Mouse (Mus musculus): ENCODE results near the gene Olfr586. TPM values are rescaled to one million over a fixed set of nuclear protein-coding genes. Genes with fewer than 3 reads are reported as not detected.

The Olfr586 gene
- not detected in 2 replicates for polyA plus RNA-seq (2014; fragmentation: Nextera tagmentation; extraction: Ambion mirVana)

DNA sequence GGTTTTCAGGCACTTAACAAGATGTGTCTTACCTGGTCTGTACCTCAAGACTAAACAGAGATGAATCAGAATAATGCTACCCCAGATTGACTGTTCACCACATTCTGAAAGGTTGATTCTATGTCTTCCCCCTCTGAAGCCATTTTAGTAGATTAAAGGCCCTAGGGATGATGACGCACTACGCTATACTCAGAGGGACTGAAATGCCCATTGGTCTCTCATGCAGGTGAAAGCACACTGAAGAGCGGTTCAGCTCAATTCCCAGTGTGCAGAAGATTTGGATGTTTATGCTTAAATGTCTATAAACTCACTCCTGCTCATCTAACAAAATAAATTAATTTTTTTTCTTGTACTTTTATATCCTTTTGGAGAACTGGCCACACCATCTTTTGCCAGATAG lies at the start of gene Olfr586:
Olfr586 (minus strand) TSS at position 101 of the 400 bp plus-strand sequence.
- DNase-seq (ENCODE audit: low spot score) = no peak

DNA sequence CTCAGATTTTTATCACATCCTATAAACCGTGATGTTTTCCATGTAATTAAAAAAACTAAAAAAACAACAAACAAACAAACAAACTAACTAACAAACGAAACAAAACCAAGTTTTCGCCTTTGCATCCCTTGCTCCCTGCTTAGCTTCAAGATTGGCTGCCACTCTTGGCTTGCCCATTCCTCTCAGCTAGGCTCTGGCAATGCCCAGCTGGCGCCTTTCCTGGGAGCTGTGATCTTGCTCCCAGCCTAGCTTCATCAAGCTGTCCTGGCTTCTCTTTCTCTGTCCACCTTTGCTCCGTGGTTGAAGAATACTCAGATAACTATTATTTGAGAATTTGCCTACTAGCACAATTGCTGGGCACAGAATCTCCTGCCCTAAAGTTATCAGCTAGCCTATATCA lies 44.3 kb upstream of the Olfr586 start:
- DNase-seq (ENCODE audit: low spot score) = no peak
- H3K4me1 ChIP-seq (ENCODE audit: control insufficient read depth, insufficient read depth, low read length) = no peaks in the 10 kb centered on the region
- H3K4me2 ChIP-seq (ENCODE audit: low read depth, severe bottlenecking) = no peak overlapping the region
- no peak overlapping the region for H3K4me3 ChIP-seq (ENCODE audit: low read depth, low read length)
- H3K27me3 ChIP-seq (ENCODE audit: control insufficient read depth, insufficient read depth, low read length) = no peaks in the 10 kb centered on the region
- no peak for ATAC-seq (ENCODE audit: insufficient number of reproducible peaks, low FRiP score, low TSS enrichment, low read depth)
- no peaks in the 10 kb centered on the region for H3K36me3 ChIP-seq (ENCODE audit: control insufficient read depth, insufficient read depth, low read length)
- WGBS = 86% methylated on average over 5 of the region's 5 CpGs
- H3K9ac ChIP-seq (ENCODE audit: low read length) = no peak overlapping the region
- H3K27ac ChIP-seq (replicated peaks; ENCODE audit: low read depth, low read length) = no peak overlapping the region
- H3K9me3 ChIP-seq (ENCODE audit: control insufficient read depth, low read length) = no peaks in the 10 kb centered on the region

More for the DNA sequence above, at the start of gene Olfr586:
- WGBS = 96% methylated on average over 3 of the region's 3 CpGs
- no peaks in the 10 kb centered on the region for H3K4me1 ChIP-seq (ENCODE audit: control insufficient read depth, insufficient read depth, low read length)
- no peak within 1 kb of the TSS for H3K9ac ChIP-seq (ENCODE audit: low read length)
- H3K4me3 ChIP-seq (ENCODE audit: low read depth, low read length) = no peak within 1 kb of the TSS
- no peak within 1 kb of the TSS for H3K4me2 ChIP-seq (ENCODE audit: low read depth, severe bottlenecking)
- H3K9me3 ChIP-seq (ENCODE audit: control insufficient read depth, low read length) = no peaks in the 10 kb centered on the region
- ATAC-seq (ENCODE audit: insufficient number of reproducible peaks, low FRiP score, low TSS enrichment, low read depth) = no peak
- no peaks in the 10 kb centered on the region for H3K27me3 ChIP-seq (ENCODE audit: control insufficient read depth, insufficient read depth, low read length)
- no peak within 1 kb of the TSS for H3K27ac ChIP-seq (replicated peaks; ENCODE audit: low read depth, low read length)
- no peaks in the 10 kb centered on the region for H3K36me3 ChIP-seq (ENCODE audit: control insufficient read depth, insufficient read depth, low read length)

- no peak within 1 kb of the TSS for H3K27ac ChIP-seq (replicated peaks; ENCODE audit: low read depth, low read length)
- no peak within 1 kb of the TSS for H3K9ac ChIP-seq (ENCODE audit: low read length)
- WGBS = 67% methylated on average over 2 of the region's 2 CpGs
- no peak within 1 kb of the TSS for H3K4me2 ChIP-seq (ENCODE audit: low read depth, severe bottlenecking)
- ATAC-seq (ENCODE audit: insufficient number of reproducible peaks, low FRiP score, low TSS enrichment, low read depth) (no peak), DNase-seq (ENCODE audit: low spot score) (no peak)
- H3K36me3 ChIP-seq (ENCODE audit: control insufficient read depth, insufficient read depth, low read length) = no peaks in the 10 kb centered on the region
- no peaks in the 10 kb centered on the region for H3K27me3 ChIP-seq (ENCODE audit: control insufficient read depth, insufficient read depth, low read length)
- H3K4me1 ChIP-seq (ENCODE audit: control insufficient read depth, insufficient read depth, low read length) = no peaks in the 10 kb centered on the region
- no peaks in the 10 kb centered on the region for H3K9me3 ChIP-seq (ENCODE audit: control insufficient read depth, low read length)
- H3K4me3 ChIP-seq (ENCODE audit: low read depth, low read length) = no peak within 1 kb of the TSS
These were observed 30.8 kb upstream of the Olfr586 start, which contains the start of gene Olfr589 for GRCm38 (mm10) chr7:103156256-103156655. Olfr589 (minus strand) TSS chr7:103156356.

GRCm38 (mm10) chr7:103140579-103140978 lies 15.1 kb upstream of the Olfr586 start, which contains the start of gene Olfr588-ps1:
Olfr588-ps1 (plus strand) TSS chr7:103140879.
- H3K4me2 ChIP-seq (ENCODE audit: low read depth, severe bottlenecking) = no peak within 1 kb of the TSS
- H3K9ac ChIP-seq (ENCODE audit: low read length) = no peak within 1 kb of the TSS
- no peaks in the 10 kb centered on the region for H3K27me3 ChIP-seq (ENCODE audit: control insufficient read depth, insufficient read depth, low read length)
- ATAC-seq (ENCODE audit: insufficient number of reproducible peaks, low FRiP score, low TSS enrichment, low read depth) (no peak), DNase-seq (ENCODE audit: low spot score) (no peak)
- H3K4me3 ChIP-seq (ENCODE audit: low read depth, low read length) = no peak within 1 kb of the TSS
- no peak within 1 kb of the TSS for H3K27ac ChIP-seq (replicated peaks; ENCODE audit: low read depth, low read length)
- 65% methylated on average over 1 of the region's 1 CpGs for WGBS
- no peaks in the 10 kb centered on the region for H3K36me3 ChIP-seq (ENCODE audit: control insufficient read depth, insufficient read depth, low read length)
- H3K9me3 ChIP-seq (ENCODE audit: control insufficient read depth, low read length) = no peaks in the 10 kb centered on the region
- no peaks in the 10 kb centered on the region for H3K4me1 ChIP-seq (ENCODE audit: control insufficient read depth, insufficient read depth, low read length)

DNA sequence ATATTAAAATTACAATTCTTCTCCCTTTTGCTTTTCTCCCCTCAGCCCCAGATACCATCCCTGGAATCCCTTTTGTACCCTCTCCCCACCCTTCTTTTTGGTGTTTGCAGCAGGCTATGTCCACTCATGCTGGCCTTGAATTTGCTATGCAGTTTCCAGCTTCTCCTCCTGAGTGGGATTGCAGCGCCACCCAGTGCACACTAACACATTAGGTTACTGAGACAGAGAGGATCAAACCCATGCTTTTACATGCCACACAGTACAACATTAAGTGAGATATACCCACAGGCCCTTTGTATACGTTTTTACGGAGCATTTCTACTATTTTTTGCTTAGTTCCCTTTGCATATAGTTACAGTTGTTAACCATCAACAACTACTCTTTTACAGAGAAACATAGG lies 6.0 kb downstream of the Olfr586 start:
- H3K4me1 ChIP-seq (ENCODE audit: control insufficient read depth, insufficient read depth, low read length) = no peaks in the 10 kb centered on the region
- no peaks in the 10 kb centered on the region for H3K36me3 ChIP-seq (ENCODE audit: control insufficient read depth, insufficient read depth, low read length)
- ATAC-seq (ENCODE audit: insufficient number of reproducible peaks, low FRiP score, low TSS enrichment, low read depth) (no peak), DNase-seq (ENCODE audit: low spot score) (no peak)
- H3K4me2 ChIP-seq (ENCODE audit: low read depth, severe bottlenecking) = no peak overlapping the region
- no peaks in the 10 kb centered on the region for H3K27me3 ChIP-seq (ENCODE audit: control insufficient read depth, insufficient read depth, low read length)
- no peaks in the 10 kb centered on the region for H3K9me3 ChIP-seq (ENCODE audit: control insufficient read depth, low read length)
- no peak overlapping the region for H3K27ac ChIP-seq (replicated peaks; ENCODE audit: low read depth, low read length)
- WGBS = 46% methylated on average over 3 of the region's 3 CpGs
- H3K9ac ChIP-seq (ENCODE audit: low read length) = no peak overlapping the region
- H3K4me3 ChIP-seq (ENCODE audit: low read depth, low read length) = no peak overlapping the region

- no peaks in the 10 kb centered on the region for H3K27me3 ChIP-seq (ENCODE audit: control insufficient read depth, insufficient read depth, low read length)
- H3K4me2 ChIP-seq (ENCODE audit: low read depth, severe bottlenecking) = no peak within 1 kb of the TSS
- no peaks in the 10 kb centered on the region for H3K4me1 ChIP-seq (ENCODE audit: control insufficient read depth, insufficient read depth, low read length)
- no peak for DNase-seq (ENCODE audit: low spot score)
- no peaks in the 10 kb centered on the region for H3K36me3 ChIP-seq (ENCODE audit: control insufficient read depth, insufficient read depth, low read length)
- WGBS = 79% methylated on average over 1 of the region's 1 CpGs
- no peaks in the 10 kb centered on the region for H3K9me3 ChIP-seq (ENCODE audit: control insufficient read depth, low read length)
- H3K27ac ChIP-seq (replicated peaks; ENCODE audit: low read depth, low read length) = no peak within 1 kb of the TSS
- no peak within 1 kb of the TSS for H3K4me3 ChIP-seq (ENCODE audit: low read depth, low read length)
- no peak for ATAC-seq (ENCODE audit: insufficient number of reproducible peaks, low FRiP score, low TSS enrichment, low read depth)
- H3K9ac ChIP-seq (ENCODE audit: low read length) = no peak within 1 kb of the TSS
These were observed 28.0 kb downstream of the Olfr586 start, which contains the start of gene Olfr585 for GRCm38 (mm10) chr7:103097420-103097819. Olfr585 (plus strand) TSS chr7:103097720.

DNA sequence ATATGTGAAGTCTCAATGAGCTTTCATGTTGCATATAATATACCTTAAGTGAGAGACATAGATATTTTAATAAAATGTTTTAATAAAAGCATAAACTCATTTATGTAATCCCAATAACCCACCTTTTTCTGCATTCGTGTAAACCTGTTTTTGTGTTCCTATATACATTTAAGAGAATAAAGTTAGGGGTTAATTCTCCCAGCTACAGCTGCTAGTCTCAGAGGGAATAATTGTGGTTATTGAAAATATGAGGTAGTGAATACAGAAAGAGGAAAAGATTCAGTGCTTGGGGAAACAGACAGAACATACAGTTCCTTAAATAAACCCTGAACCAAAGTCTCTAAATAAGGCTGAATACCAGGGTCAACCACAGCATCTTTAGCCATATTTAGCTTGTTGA lies 43.9 kb downstream of the Olfr586 start, which contains the start of gene Olfr584:
Olfr584 (plus strand) TSS at position 301 of the 400 bp plus-strand sequence.
- H3K9ac ChIP-seq (ENCODE audit: low read length) = no peak within 1 kb of the TSS
- no peaks in the 10 kb centered on the region for H3K4me1 ChIP-seq (ENCODE audit: control insufficient read depth, insufficient read depth, low read length)
- no peak within 1 kb of the TSS for H3K27ac ChIP-seq (replicated peaks; ENCODE audit: low read depth, low read length)
- ATAC-seq (ENCODE audit: insufficient number of reproducible peaks, low FRiP score, low TSS enrichment, low read depth) (no peak), DNase-seq (ENCODE audit: low spot score) (no peak)
- 94% methylated on average over 1 of the region's 1 CpGs for WGBS
- H3K36me3 ChIP-seq (ENCODE audit: control insufficient read depth, insufficient read depth, low read length) = no peaks in the 10 kb centered on the region
- H3K9me3 ChIP-seq (ENCODE audit: control insufficient read depth, low read length) = no peaks in the 10 kb centered on the region
- H3K27me3 ChIP-seq (ENCODE audit: control insufficient read depth, insufficient read depth, low read length) = no peaks in the 10 kb centered on the region
- H3K4me2 ChIP-seq (ENCODE audit: low read depth, severe bottlenecking) = no peak within 1 kb of the TSS
- no peak within 1 kb of the TSS for H3K4me3 ChIP-seq (ENCODE audit: low read depth, low read length)
